Mouse (Mus musculus): ENCODE measurements at regions not wholly inside any gene's neighbourhood (a gene's known extent, or its start where the extent isn't known, plus 50 kb on each side); places are given as distances from the start of the nearest gene placed in this dataset.

- DNase-seq (ENCODE audit: extremely low spot score in 1 of 2, low spot score in 1 of 2) = no peak
Measured at GRCm38 (mm10) chr6:61119590-61119989, 60.5 kb upstream of the Ccser1 start.

DNA sequence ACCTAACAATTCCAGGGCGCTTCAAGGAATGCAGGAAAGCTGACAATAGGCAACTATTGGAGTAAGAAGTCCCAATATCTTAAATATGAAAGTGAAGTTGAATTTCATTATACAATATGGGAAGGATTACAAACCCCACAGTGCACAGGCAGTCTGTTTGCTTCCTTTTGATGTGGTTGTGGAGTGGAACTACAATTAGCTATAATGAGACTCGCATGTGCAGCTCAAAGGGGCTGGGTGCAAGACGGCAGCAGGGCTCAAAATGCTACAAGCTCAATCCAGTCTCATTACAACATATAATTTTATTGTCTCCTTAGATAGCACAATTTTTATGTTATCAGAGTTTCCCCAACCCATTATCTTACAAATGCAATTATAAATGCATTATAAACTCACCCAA is 54.7 kb upstream of the Ccser1 start:
- no peak for DNase-seq (ENCODE audit: extremely low spot score in 1 of 2, low spot score in 1 of 2)

DNA sequence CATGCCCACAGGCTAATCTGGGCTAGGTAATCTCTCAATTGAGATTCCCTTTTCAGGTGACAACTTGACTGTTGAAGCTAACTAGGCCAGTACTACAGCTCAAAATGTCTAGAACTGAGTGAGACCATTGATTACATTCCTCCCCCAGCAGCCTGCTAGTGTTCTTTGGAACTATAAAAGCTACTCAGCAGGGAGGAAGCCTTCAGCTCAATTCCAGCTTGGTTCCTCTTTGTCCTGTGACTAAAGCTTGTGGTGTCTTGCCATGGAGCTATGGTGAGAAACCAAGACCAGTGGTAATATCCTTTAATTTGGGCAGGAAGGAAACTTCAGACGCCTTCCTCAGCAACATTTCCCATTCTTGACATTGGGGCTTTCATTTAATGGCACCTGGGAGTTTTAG is 52.9 kb upstream of the Ccser1 start:
- DNase-seq (ENCODE audit: extremely low spot score in 1 of 2, low spot score in 1 of 2) = no peak

- DNase-seq (ENCODE audit: extremely low spot score in 1 of 2, low spot score in 1 of 2) = no peak
Measured at GRCm38 (mm10) chr6:61128211-61128610, 51.9 kb upstream of the Ccser1 start.
